Mouse (Mus musculus) ES-Bruce4 (cell line): ENCODE data around the gene Ism1. TPM values are rescaled to one million over a fixed set of nuclear protein-coding genes. Genes with fewer than 3 reads are reported as not detected.

Experiments
- H3K27ac ChIP-seq: 2 replicates; pipeline ENCODE4 v1.5.1; 2012; ENCODE audit warnings: low read length, inconsistent platforms; ENCODE audit not compliant: insufficient read depth
- H3K27me3 ChIP-seq: 2 replicates; pipeline ENCODE4 v1.6.1; 2012; ENCODE audit warnings: mild to moderate bottlenecking, low read length, inconsistent platforms; ENCODE audit not compliant: control insufficient read depth, poor library complexity, insufficient read depth, severe bottlenecking
- H3K36me3 ChIP-seq: 2 replicates; pipeline ENCODE4 v1.6.1; 2012; ENCODE audit warnings: inconsistent platforms, mild to moderate bottlenecking, low read length, moderate library complexity; ENCODE audit not compliant: control insufficient read depth, poor library complexity, insufficient read depth, severe bottlenecking
- H3K4me1 ChIP-seq: one replicate; pipeline ENCODE4 v1.8.1; 2011; ENCODE audit warnings: low read length; ENCODE audit not compliant: control insufficient read depth, insufficient read depth
- H3K4me3 ChIP-seq: 2 replicates; pipeline ENCODE4 v1.5.1; 2011; ENCODE audit warnings: low read depth, mild to moderate bottlenecking, low read length
- H3K9ac ChIP-seq: 2 replicates; pipeline ENCODE4 v1.6.1; 2012; ENCODE audit warnings: low read depth, mild to moderate bottlenecking, inconsistent platforms; ENCODE audit not compliant: poor library complexity, severe bottlenecking
- H3K9me3 ChIP-seq: replicated peaks from 2 replicates; pipeline ENCODE4 v1.6.1; 2012; ENCODE audit warnings: mild to moderate bottlenecking, low read length, inconsistent platforms; ENCODE audit not compliant: control insufficient read depth, poor library complexity, insufficient read depth, severe bottlenecking
- CTCF ChIP-seq: IDR thresholded peaks from one replicate; pipeline ENCODE4 v1.8.1; 2011; ENCODE audit warnings: low read depth, low read length
- EP300 ChIP-seq: IDR thresholded peaks from 2 replicates; pipeline ENCODE4 v1.6.1; 2011; ENCODE audit warnings: low read depth, low read length; ENCODE audit not compliant: insufficient read depth
- POLR2A ChIP-seq: IDR thresholded peaks from one replicate; pipeline ENCODE4 v1.8.1; 2011; ENCODE audit warnings: low read length; ENCODE audit not compliant: insufficient read depth
- polyA plus RNA-seq: library from polyadenylated mRNA; stranded (reverse); fragments of >200 nt; gene quantifications from 2 replicates; pipeline ENCODE4 v1.2.4, GENCODE M21; 2011; ENCODE audit warnings: low read depth; ENCODE audit not compliant: missing spikeins, insufficient read depth, insufficient read length

Gene Ism1
- polyA plus RNA-seq, 1 experiment, result not detected

DNA sequence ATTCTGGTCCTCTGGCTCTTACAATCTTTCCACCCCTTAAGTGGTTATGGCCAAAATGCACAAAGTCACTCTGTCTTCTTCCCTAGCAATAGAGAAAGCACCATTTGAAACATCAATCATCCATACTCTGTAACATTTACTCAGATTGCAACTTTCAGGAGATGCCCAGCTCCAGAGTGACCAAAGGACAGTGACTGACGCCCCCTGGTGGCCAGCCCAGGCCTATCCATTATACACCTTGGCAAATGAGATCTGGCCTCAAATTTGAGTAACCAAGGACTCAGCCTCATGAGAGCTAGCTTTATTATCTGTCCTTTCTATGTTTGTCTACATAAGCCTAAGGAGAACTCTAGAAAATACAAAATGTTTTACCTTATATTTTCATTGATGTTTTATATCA, 44.7 kb downstream of the Ism1 start:
- H3K27ac ChIP-seq, result no peak overlapping the region
- H3K4me3 ChIP-seq, result no peak overlapping the region
- H3K9ac ChIP-seq, result no peak overlapping the region
- no peaks in the 10 kb centered on the region for H3K9me3 ChIP-seq
- peak; percentile 72 for TF ChIP-seq CTCF
- TF ChIP-seq POLR2A, result no peak
- H3K4me1 ChIP-seq, result no peaks in the 10 kb centered on the region
- no peaks in the 10 kb centered on the region for H3K27me3 ChIP-seq
- no peaks in the 10 kb centered on the region for H3K36me3 ChIP-seq

DNA sequence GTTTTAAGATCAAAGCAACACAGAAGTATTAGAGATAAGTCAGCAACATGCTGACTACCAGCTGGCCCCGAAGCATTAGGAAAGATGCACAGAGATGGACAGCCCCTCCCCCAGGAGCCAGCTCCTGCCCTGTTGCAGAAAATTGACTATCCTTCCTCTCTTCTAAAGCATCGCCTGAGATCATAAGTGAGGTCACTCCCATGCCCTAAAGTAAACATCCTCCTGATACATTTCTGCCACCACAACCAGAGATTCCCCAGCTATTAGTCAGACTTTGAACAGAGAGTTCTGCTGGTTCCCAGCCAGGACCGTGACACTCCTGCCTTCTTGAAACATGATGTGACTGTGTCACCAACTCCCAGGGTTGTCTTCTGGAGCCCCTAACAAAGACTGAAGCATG, 45.3 kb downstream of the Ism1 start:
- no peaks in the 10 kb centered on the region for H3K36me3 ChIP-seq
- no peak overlapping the region for H3K27ac ChIP-seq
- no peaks in the 10 kb centered on the region for H3K4me1 ChIP-seq
- no peaks in the 10 kb centered on the region for H3K9me3 ChIP-seq
- no peaks in the 10 kb centered on the region for H3K27me3 ChIP-seq
- no peak for TF ChIP-seq POLR2A
- TF ChIP-seq CTCF, result no peak
- no peak overlapping the region for H3K4me3 ChIP-seq
- H3K9ac ChIP-seq, result no peak overlapping the region

DNA sequence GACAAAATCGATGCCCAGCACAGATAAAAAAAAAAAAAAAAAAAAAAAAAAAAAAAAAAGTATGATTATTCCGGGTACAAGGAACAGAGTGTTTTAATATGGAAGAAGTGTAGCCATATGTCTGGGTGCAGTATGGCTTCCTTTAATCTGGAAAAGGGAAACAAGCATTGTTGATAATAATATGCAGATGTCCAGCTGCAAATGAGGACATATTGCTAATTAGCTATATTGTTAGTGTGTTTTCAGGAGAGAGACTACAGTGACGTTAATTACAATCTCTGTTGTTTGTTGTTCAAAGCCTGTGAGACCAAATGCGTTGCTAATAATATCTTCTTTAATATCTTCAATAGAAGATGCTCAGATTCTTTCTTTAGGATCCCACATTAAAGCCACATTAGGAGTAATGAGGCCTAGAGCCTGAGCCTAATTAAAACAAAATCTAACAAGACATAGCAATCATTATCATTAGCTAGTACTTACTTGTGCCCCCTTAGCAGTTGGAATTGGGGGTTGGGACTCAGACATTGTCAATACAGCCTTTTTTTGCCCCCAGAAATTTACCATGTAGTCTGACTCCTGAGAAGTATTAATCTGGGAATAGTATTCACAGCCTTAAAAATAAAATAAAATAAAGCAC, 46.3 kb downstream of the Ism1 start:
- H3K27me3 ChIP-seq, result no peaks in the 10 kb centered on the region
- H3K27ac ChIP-seq, result no peak overlapping the region
- no peak overlapping the region for H3K9ac ChIP-seq
- TF ChIP-seq EP300, result no peak
- no peak for TF ChIP-seq CTCF
- TF ChIP-seq POLR2A, result no peak
- H3K9me3 ChIP-seq, result no peaks in the 10 kb centered on the region
- H3K4me3 ChIP-seq, result no peak overlapping the region
- H3K36me3 ChIP-seq, result no peaks in the 10 kb centered on the region
- no peaks in the 10 kb centered on the region for H3K4me1 ChIP-seq

DNA sequence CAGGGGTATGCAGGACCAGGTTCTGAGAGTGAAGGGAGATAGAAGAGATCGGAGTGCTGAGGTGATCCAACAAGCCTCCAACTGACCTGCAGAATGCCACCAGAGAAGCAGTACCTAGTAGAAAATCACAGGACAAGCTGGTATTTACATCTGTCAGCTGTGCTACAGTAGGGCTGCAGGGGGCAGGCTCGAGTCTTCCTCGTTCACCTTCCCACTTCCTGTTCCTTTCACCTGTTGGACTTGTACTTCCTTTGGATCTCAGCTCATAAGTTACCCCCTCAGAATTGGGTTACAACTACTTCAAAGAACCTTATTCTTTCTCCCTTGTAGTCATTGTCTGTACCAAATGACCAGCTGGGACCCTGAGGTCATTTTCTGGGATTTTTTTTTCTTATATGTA, 47.4 kb downstream of the Ism1 start:
- TF ChIP-seq CTCF (peak; percentile 42), EP300 (no peak)

DNA sequence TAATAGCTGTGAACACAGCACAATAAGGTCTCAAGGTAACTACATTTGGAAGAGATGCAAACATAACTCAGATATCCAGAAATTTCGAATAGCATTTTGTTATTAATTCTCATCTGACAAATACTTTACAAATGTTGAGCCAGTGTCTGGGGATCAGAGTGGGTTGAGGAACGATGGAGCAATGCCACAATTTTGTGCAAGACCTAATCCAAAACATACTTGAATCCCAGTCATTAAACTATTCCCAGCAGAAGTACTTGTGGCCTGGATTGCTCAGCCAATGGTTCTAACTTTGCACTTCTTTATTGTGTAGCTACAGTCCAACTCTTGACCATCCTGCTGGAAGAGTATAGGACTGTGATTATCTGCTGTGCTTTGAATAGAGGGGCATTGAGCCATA, 50.1 kb downstream of the Ism1 start:
- H3K9me3 ChIP-seq, result no peaks in the 10 kb centered on the region
- H3K27me3 ChIP-seq, result no peaks in the 10 kb centered on the region
- TF ChIP-seq CTCF (no peak), EP300 (no peak), POLR2A (no peak)
- no peak overlapping the region for H3K27ac ChIP-seq
- no peak overlapping the region for H3K9ac ChIP-seq
- no peak overlapping the region for H3K4me3 ChIP-seq
- no peaks in the 10 kb centered on the region for H3K4me1 ChIP-seq
- H3K36me3 ChIP-seq, result no peaks in the 10 kb centered on the region

More for the DNA sequence above, 47.4 kb downstream of the Ism1 start:
- Histone ChIP-seq H3K27ac (no peak overlapping the region), H3K27me3 (no peaks in the 10 kb centered on the region), H3K4me3 (no peak overlapping the region), H3K9me3 (no peaks in the 10 kb centered on the region), H3K4me1 (no peaks in the 10 kb centered on the region), H3K9ac (no peak overlapping the region), H3K36me3 (no peaks in the 10 kb centered on the region)

DNA sequence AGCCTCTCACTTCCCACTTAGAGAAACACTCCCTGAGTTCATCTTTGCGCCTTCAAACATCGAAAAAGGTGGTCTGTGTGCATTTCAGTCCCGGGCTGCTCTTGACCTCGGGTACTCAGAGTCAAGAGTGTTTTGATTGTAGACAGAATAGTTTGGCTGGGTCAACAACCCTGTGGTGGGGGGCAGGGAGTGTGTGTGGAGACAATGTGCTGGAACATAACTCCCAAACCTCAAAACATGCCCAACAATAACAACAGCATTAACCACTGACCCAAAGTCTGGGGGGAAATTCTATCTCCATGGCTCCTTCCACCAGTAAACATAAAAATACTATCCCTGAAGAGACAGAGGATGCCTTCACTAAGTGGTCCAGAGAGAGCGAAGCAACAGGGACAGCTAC, 51.4 kb downstream of the Ism1 start:
- H3K9ac ChIP-seq, result no peak overlapping the region
- no peaks in the 10 kb centered on the region for H3K4me1 ChIP-seq
- no peaks in the 10 kb centered on the region for H3K36me3 ChIP-seq
- H3K4me3 ChIP-seq, result no peak overlapping the region
- H3K9me3 ChIP-seq, result no peaks in the 10 kb centered on the region
- no peaks in the 10 kb centered on the region for H3K27me3 ChIP-seq
- H3K27ac ChIP-seq, result no peak overlapping the region
- TF ChIP-seq CTCF (no peak), EP300 (no peak), POLR2A (no peak)
